Mouse (Mus musculus) liver, embryonic 14.5 days (tissue): ENCODE data around the gene Grik1.

Experiments used
- CTCF ChIP-seq: IDR thresholded peaks from 2 replicates; pipeline ENCODE4 v1.5.1; 2016; ENCODE audit warnings: antibody characterized with exemption, low read depth, control low read depth
- EP300 ChIP-seq: IDR thresholded peaks from 2 replicates; pipeline ENCODE4 v1.6.1; 2016; ENCODE audit warnings: antibody characterized with exemption, low read depth

- TF ChIP-seq EP300 (no peak), CTCF (no peak)
Observed at GRCm38 (mm10) chr16:88258407-88258806, 31.7 kb downstream of the Grik1 start.
